Mouse (Mus musculus) heart, postnatal 0 days (tissue): ENCODE measurements around the gene Ifna4.
"Not testable (repeated sequence)": the region's sequence is repeated elsewhere in the genome, so short reads cannot be mapped to it uniquely, and the experiment has no call there.

ENCODE experiments used
- CTCF ChIP-seq: IDR thresholded peaks from 2 replicates; pipeline ENCODE4 v1.5.1; 2016; ENCODE audit warnings: antibody characterized with exemption, control low read depth, low read depth
- EP300 ChIP-seq: IDR thresholded peaks from 2 replicates; pipeline ENCODE4 v1.6.1; 2016; ENCODE audit warnings: antibody characterized with exemption, low read depth

- TF ChIP-seq CTCF, EP300: not testable (repeated sequence)
Observed at GRCm38 (mm10) chr4:88835225-88835624, 6.4 kb upstream of the Ifna4 start, which contains the start of gene Ifna5.
